Mouse (Mus musculus) midbrain, embryonic 13.5 days (tissue): ENCODE data around the gene Olfr789. TPM values are rescaled to one million over a fixed set of nuclear protein-coding genes. Genes with fewer than 3 reads are reported as not detected.
A peak's percentile ranks its signal among the peaks of the same experiment; 100 is the strongest.

Experiments used
- ATAC-seq: fragments of 200-750 bp; cut with Nextera tagmentation; 2 replicates; pipeline ENCODE4 v1.8.0; 2017; ENCODE audit warnings: mild to moderate bottlenecking, moderate TSS enrichment, moderate library complexity
- H3K27ac ChIP-seq: fragments of 300-500 bp; sonication (generic); 2 replicates; pipeline ENCODE4 v1.5.1; 2015; ENCODE audit warnings: inconsistent platforms, mild to moderate bottlenecking, moderate library complexity
- H3K27me3 ChIP-seq: fragments of 300-500 bp; sonication (generic); 2 replicates; pipeline ENCODE4 v1.6.1; 2015; ENCODE audit warnings: mild to moderate bottlenecking, inconsistent platforms
- H3K36me3 ChIP-seq: fragments of 300-500 bp; sonication (generic); 2 replicates; pipeline ENCODE4 v1.6.1; 2015; ENCODE audit warnings: mild to moderate bottlenecking, inconsistent platforms
- H3K4me1 ChIP-seq: fragments of 300-500 bp; sonication (generic); replicated peaks from 2 replicates; pipeline ENCODE4 v1.6.1; 2015; ENCODE audit warnings: inconsistent platforms
- H3K4me2 ChIP-seq: fragments of 300-500 bp; sonication (generic); replicated peaks from 2 replicates; pipeline ENCODE4 v1.6.1; 2015; ENCODE audit warnings: moderate library complexity, mild to moderate bottlenecking, inconsistent platforms
- H3K4me3 ChIP-seq: fragments of 300-500 bp; sonication (generic); replicated peaks from 2 replicates; pipeline ENCODE4 v1.5.1; 2015; ENCODE audit warnings: mild to moderate bottlenecking, inconsistent platforms
- H3K9ac ChIP-seq: fragments of 300-500 bp; sonication (generic); replicated peaks from 2 replicates; pipeline ENCODE4 v1.6.1; 2015; ENCODE audit warnings: mild to moderate bottlenecking, inconsistent platforms
- H3K9me3 ChIP-seq: fragments of 300-500 bp; sonication (generic); 2 replicates; pipeline ENCODE4 v1.6.1; 2016; ENCODE audit warnings: mild to moderate bottlenecking, inconsistent platforms
- WGBS: fragments of 180-500 bp; shearing (Covaris S2); methylation state at CpG from one replicate; pipeline ENCODE4 v1.1.7; 2015; 5-methylcytosine and 5-hydroxymethylcytosine counted together
- polyA plus RNA-seq: library from polyadenylated mRNA; unstranded; fragments of >200 nt; fragmentation: Nextera tagmentation; extraction: Ambion mirVana; gene quantifications from 2 replicates; pipeline ENCODE4 v1.2.1, GENCODE M21; 2015

Olfr789 gene
- not detected in 2 replicates for polyA plus RNA-seq

GRCm38 (mm10) chr10:129484452-129484851 lies at the start of gene Olfr789:
Olfr789 (plus strand) TSS chr10:129484752.
- Histone ChIP-seq H3K36me3 (no peaks in the 10 kb centered on the region), H3K4me2 (no peak within 1 kb of the TSS), H3K4me3 (no peak within 1 kb of the TSS), H3K27ac (no peak within 1 kb of the TSS), H3K4me1 (no peaks in the 10 kb centered on the region), H3K9ac (no peak within 1 kb of the TSS), H3K9me3 (no peaks in the 10 kb centered on the region), H3K27me3 (no peaks in the 10 kb centered on the region)
- 75% methylated on average over 2 of the region's 2 CpGs for WGBS
- ATAC-seq, result no peak

- Histone ChIP-seq H3K27me3 (no peaks in the 10 kb centered on the region), H3K9ac (no peak within 1 kb of the TSS), H3K4me2 (no peak within 1 kb of the TSS), H3K36me3 (no peaks in the 10 kb centered on the region), H3K27ac (no peak within 1 kb of the TSS), H3K4me1 (no peaks in the 10 kb centered on the region), H3K9me3 (no peaks in the 10 kb centered on the region), H3K4me3 (no peak within 1 kb of the TSS)
- no peak for ATAC-seq
- WGBS, result 87% methylated on average over 3 of the region's 3 CpGs
Measured at GRCm38 (mm10) chr10:129461562-129461961, 23.0 kb upstream of the Olfr789 start, which contains the start of gene Olfr787. Olfr787 (plus strand) TSS chr10:129461862.

GRCm38 (mm10) chr10:129470698-129471097 lies 13.9 kb upstream of the Olfr789 start, which contains the start of gene Olfr788:
Olfr788 (plus strand) TSS chr10:129470998.
- Histone ChIP-seq H3K36me3 (no peaks in the 10 kb centered on the region), H3K4me2 (no peak within 1 kb of the TSS), H3K4me1 (peaks cover 5% of the 10 kb centered on the region), H3K27ac (no peak within 1 kb of the TSS), H3K4me3 (no peak within 1 kb of the TSS), H3K9me3 (no peaks in the 10 kb centered on the region), H3K27me3 (no peaks in the 10 kb centered on the region), H3K9ac (no peak within 1 kb of the TSS)
- ATAC-seq, result no peak

DNA sequence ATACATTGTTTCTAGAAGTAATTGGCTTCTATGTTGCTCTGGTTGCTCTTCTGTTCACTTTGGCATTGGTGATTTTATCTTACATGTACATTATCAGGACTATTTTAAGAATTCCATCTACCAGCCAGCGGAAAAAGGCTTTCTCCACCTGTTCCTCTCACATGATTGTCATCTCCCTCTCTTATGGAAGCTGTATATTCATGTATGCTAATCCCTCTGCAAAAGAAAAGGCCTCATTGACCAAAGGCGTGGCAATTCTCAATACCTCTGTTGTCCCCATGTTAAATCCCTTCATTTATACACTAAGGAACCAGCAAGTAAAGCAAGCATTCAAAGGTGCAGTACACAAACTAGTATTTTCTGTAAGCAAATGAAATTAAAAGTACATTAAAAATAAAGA lies 11.3 kb upstream of the Olfr789 start:
- 32% methylated on average over 2 of the region's 2 CpGs for WGBS
- ATAC-seq, result 0 out of 2 replicates have a peak, but pooled peaks have one; percentile 53

DNA sequence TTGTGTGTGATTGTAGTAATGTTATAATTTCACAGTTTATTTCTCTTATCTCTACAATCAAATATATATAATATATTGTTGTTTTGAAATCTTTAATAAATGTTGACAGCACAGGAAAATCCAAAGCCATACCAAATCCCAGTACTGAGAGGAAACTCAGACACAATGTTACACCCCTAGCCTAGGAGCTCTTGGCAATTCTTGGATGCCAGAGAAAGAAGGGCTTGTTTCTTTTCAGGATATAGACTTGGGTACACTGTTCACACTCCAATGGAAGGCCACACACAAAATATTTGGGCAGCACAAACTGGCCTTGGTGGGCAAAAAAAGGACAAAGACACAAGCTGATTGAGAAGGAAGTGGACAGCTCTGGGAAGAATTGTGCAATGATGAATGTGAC lies 10.8 kb upstream of the Olfr789 start:
- Histone ChIP-seq H3K36me3 (no peaks in the 10 kb centered on the region), H3K4me3 (no peak overlapping the region), H3K27ac (no peak overlapping the region), H3K9ac (no peak overlapping the region), H3K4me1 (peaks cover 5% of the 10 kb centered on the region), H3K4me2 (no peak overlapping the region), H3K9me3 (no peaks in the 10 kb centered on the region), H3K27me3 (no peaks in the 10 kb centered on the region)
- no peak; the same call in 1 of the 2 replicates for ATAC-seq

More for the DNA sequence above, 11.3 kb upstream of the Olfr789 start:
- Histone ChIP-seq H3K4me1 (peaks cover 5% of the 10 kb centered on the region), H3K9ac (no peak overlapping the region), H3K27ac (no peak overlapping the region), H3K4me2 (no peak overlapping the region), H3K4me3 (no peak overlapping the region), H3K36me3 (no peaks in the 10 kb centered on the region), H3K9me3 (no peaks in the 10 kb centered on the region), H3K27me3 (no peaks in the 10 kb centered on the region)

DNA sequence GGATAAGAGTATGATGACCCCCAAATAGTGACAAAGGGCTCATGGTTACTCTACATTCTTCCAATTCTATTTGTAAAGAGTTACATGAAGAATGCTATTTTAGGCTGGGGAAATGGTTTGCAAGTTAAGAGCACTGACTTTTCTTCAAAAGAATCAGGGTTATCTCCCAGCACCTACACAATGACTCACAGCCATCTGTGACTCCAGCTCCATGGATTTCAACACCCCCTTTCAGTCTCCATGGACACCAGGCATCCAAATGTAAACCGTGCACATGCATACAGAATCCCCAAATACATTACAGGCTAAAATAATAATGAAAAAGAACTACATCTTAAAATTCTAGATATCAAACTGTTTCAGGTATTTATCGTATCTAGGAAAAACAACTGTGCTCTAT lies 5.5 kb downstream of the Olfr789 start:
- no peaks in the 10 kb centered on the region for H3K27me3 ChIP-seq
- no peak overlapping the region for H3K4me2 ChIP-seq
- H3K9ac ChIP-seq, result no peak overlapping the region
- no peaks in the 10 kb centered on the region for H3K36me3 ChIP-seq
- H3K27ac ChIP-seq, result no peak overlapping the region
- 80% methylated on average over 2 of the region's 2 CpGs for WGBS
- H3K9me3 ChIP-seq, result no peaks in the 10 kb centered on the region
- no peak overlapping the region for H3K4me3 ChIP-seq
- no peaks in the 10 kb centered on the region for H3K4me1 ChIP-seq
- ATAC-seq, result no peak

- no peaks in the 10 kb centered on the region for H3K27me3 ChIP-seq
- no peaks in the 10 kb centered on the region for H3K4me1 ChIP-seq
- no peak within 1 kb of the TSS for H3K4me2 ChIP-seq
- no peak within 1 kb of the TSS for H3K27ac ChIP-seq
- no peak for ATAC-seq
- H3K4me3 ChIP-seq, result no peak within 1 kb of the TSS
- no peaks in the 10 kb centered on the region for H3K36me3 ChIP-seq
- no peak within 1 kb of the TSS for H3K9ac ChIP-seq
- no peaks in the 10 kb centered on the region for H3K9me3 ChIP-seq
Measured at GRCm38 (mm10) chr10:129498192-129498591, 13.6 kb downstream of the Olfr789 start, which contains the start of gene Olfr790. Olfr790 (plus strand) TSS chr10:129498492.

DNA sequence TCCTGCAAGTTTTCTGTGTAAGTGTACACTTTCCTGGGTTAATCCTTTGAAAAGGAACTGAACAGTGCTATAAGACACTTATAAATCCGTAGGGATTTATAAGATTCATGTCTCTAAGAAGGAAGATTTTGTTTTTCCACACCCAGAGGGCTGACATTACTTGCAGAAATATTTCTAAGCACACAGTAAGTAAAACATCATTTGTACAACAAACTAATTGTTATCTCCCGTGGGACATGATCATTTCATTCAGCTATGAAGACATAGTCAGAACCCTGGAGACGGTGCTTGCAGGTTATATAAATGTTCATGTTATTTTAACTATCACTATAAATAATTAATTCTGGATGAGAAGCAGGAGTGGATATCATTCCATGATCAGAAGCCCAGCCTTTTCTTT lies 36.9 kb downstream of the Olfr789 start, which contains the start of gene Olfr791:
Gene Olfr791, plus strand, starts transcription at position 301 of the 400 bp plus-strand sequence.
- Histone ChIP-seq H3K36me3 (no peaks in the 10 kb centered on the region), H3K9ac (no peak within 1 kb of the TSS), H3K4me1 (no peaks in the 10 kb centered on the region), H3K27me3 (no peaks in the 10 kb centered on the region), H3K27ac (no peak within 1 kb of the TSS), H3K4me2 (no peak within 1 kb of the TSS), H3K9me3 (no peaks in the 10 kb centered on the region), H3K4me3 (no peak within 1 kb of the TSS)
- WGBS, result 79% methylated on average over 3 of the region's 3 CpGs
- ATAC-seq, result no peak

GRCm38 (mm10) chr10:129538862-129539261 lies 54.3 kb downstream of the Olfr789 start, which contains the start of gene Olfr792:
Olfr792 (plus strand) TSS chr10:129539162.
- H3K4me1 ChIP-seq, result no peaks in the 10 kb centered on the region
- H3K9me3 ChIP-seq, result peaks cover under 1% of the 10 kb centered on the region; the same call in 1 of the 2 replicates
- no peaks in the 10 kb centered on the region for H3K36me3 ChIP-seq
- no peak within 1 kb of the TSS for H3K4me3 ChIP-seq
- H3K9ac ChIP-seq, result no peak within 1 kb of the TSS
- no peak for ATAC-seq
- H3K4me2 ChIP-seq, result no peak within 1 kb of the TSS
- no peaks in the 10 kb centered on the region for H3K27me3 ChIP-seq
- 80% methylated on average over 1 of the region's 1 CpGs for WGBS
- H3K27ac ChIP-seq, result no peak within 1 kb of the TSS

Other genes with a start within 250 kb of the Olfr789 start
- not detected in 2 replicates for gene Olfr774, start 248.5 kb upstream of the Olfr789 start, polyA plus RNA-seq
- not detected in 2 replicates for gene Olfr775, start 236.3 kb upstream of the Olfr789 start, polyA plus RNA-seq
- gene Olfr776, start 225.6 kb upstream of the Olfr789 start, polyA plus RNA-seq, result not detected in 2 replicates
- not detected in 2 replicates for gene Olfr777, start 213.3 kb upstream of the Olfr789 start, polyA plus RNA-seq
- not detected in 2 replicates for gene Olfr780, start 166.6 kb upstream of the Olfr789 start, polyA plus RNA-seq
- gene Olfr781, start 155.9 kb upstream of the Olfr789 start, polyA plus RNA-seq, result not detected in 2 replicates
- not detected in 2 replicates for gene Olfr782, start 135.9 kb upstream of the Olfr789 start, polyA plus RNA-seq
- gene Olfr784, start 100.7 kb upstream of the Olfr789 start, polyA plus RNA-seq, result 0.08 TPM in 1 of 2 replicates, not detected in the other
- gene Olfr785, start 79.3 kb upstream of the Olfr789 start, polyA plus RNA-seq, result not detected in 2 replicates
- not detected in 2 replicates for gene Olfr786, start 57.4 kb upstream of the Olfr789 start, polyA plus RNA-seq
- not detected in 2 replicates for gene Olfr787, start 22.9 kb upstream of the Olfr789 start, polyA plus RNA-seq
- not detected in 2 replicates for gene Olfr788, start 13.8 kb upstream of the Olfr789 start, polyA plus RNA-seq
- not detected in 2 replicates for gene Olfr790, start 13.7 kb downstream of the Olfr789 start, polyA plus RNA-seq
- not detected in 2 replicates for gene Olfr791, start 37.0 kb downstream of the Olfr789 start, polyA plus RNA-seq
- not detected in 2 replicates for gene Olfr792, start 54.4 kb downstream of the Olfr789 start, polyA plus RNA-seq
- not detected in 2 replicates for gene Olfr794, start 82.9 kb downstream of the Olfr789 start, polyA plus RNA-seq
- not detected in 2 replicates for gene Olfr796, start 127.8 kb downstream of the Olfr789 start, polyA plus RNA-seq
- not detected in 2 replicates for gene Olfr798, start 143.2 kb downstream of the Olfr789 start, polyA plus RNA-seq
- gene Olfr799, start 152.7 kb downstream of the Olfr789 start, polyA plus RNA-seq, result not detected in 2 replicates
- gene Olfr800, start 172.9 kb downstream of the Olfr789 start, polyA plus RNA-seq, result not detected in 2 replicates
- gene Olfr801, start 189.1 kb downstream of the Olfr789 start, polyA plus RNA-seq, result not detected in 2 replicates
- not detected in 2 replicates for gene Olfr802, start 203.4 kb downstream of the Olfr789 start, polyA plus RNA-seq
- gene Olfr803, start 209.5 kb downstream of the Olfr789 start, polyA plus RNA-seq, result not detected in 2 replicates
- gene Olfr804, start 218.5 kb downstream of the Olfr789 start, polyA plus RNA-seq, result not detected in 2 replicates
- gene Olfr805, start 244.6 kb downstream of the Olfr789 start, polyA plus RNA-seq, result not detected in 2 replicates